Mouse (Mus musculus) heart, postnatal 25 days (tissue): Measurements from ENCODE around the gene Wdfy3. TPM values are rescaled to one million over a fixed set of nuclear protein-coding genes. Genes with fewer than 3 reads are reported as not detected.
A peak's percentile ranks its signal among the peaks of the same experiment; 100 is the strongest.

Experiments
- DNase-seq: peaks from one replicate; pipeline ENCODE4 v3.0.0; 2022; ENCODE audit warnings: low spot score
- intact Hi-C: fragments of 180-260 bp; cut with DNase I; formaldehyde crosslinking; loops from one replicate; pipeline ENCODE4 v1.15.1; 2025
- total RNA-seq, 2 experiments: library from RNA; stranded (reverse); gene quantifications; 2 replicates each; pipeline ENCODE4 v1.2.3; 2021

The Wdfy3 gene
- total RNA-seq, 2 experiments from 2014 or later = 28.7 to 33.1 TPM

GRCm38 (mm10) chr5:102061816-102062215 is 7.9 kb downstream of the Wdfy3 start:
- intact Hi-C loops = no loop called here
- DNase-seq = no peak

GRCm38 (mm10) chr5:102055946-102056345 is 13.8 kb downstream of the Wdfy3 start:
- no peak for DNase-seq
- intact Hi-C loops = no loop called here

DNA sequence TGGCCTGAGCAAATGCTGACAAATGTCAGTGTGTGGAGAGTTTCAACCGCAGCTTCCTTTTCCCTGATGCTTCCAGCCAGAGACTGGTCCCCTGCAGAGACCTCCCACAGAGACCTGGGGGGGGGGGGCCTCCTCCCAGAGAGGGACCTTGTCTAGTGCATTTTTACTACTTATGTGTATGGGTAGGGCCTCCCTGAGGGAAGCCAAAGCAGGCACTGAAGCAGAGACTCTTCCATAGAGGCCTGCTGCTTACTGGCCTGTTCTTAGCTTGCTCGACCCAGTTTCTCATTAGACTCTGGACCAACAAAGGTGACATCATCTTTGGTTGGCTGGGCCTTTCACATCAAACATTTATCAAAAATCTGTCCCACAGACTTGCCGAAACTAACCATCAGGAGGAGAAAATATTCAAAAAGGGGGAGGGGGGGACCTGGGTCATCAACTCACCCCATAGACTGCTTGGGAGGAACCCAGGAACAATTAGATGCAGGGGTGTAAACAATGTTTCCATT is 14.5 kb downstream of the Wdfy3 start:
- intact Hi-C loops = no loop called here
- no peak for DNase-seq

- intact Hi-C loops = no loop called here
- peak; percentile 13 for DNase-seq
Measured at GRCm38 (mm10) chr5:102054511-102055093, 15.1 kb downstream of the Wdfy3 start.

DNA sequence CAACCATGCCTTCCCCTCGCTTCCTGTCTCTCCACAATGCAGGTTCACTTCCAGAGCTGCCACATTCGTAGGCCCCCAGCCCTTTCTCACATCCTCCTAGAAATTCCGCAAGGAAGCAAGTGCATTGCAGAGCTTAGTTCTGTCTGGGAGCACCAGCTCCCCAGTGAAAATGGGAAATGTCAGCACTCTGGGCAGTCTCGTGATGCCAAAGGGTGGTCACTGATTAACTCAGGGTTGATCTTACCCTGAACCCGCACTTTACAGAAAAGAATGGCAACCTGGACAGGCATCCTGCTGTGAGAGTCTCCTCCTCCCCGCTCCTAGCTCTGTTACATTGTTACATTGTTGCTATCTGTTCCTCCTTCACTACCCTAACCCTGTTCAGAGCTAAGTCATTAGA is 16.8 kb downstream of the Wdfy3 start:
- no peak for DNase-seq
- intact Hi-C loops = no loop called here

GRCm38 (mm10) chr5:102052465-102052864 is 17.3 kb downstream of the Wdfy3 start:
- no peak for DNase-seq

DNA sequence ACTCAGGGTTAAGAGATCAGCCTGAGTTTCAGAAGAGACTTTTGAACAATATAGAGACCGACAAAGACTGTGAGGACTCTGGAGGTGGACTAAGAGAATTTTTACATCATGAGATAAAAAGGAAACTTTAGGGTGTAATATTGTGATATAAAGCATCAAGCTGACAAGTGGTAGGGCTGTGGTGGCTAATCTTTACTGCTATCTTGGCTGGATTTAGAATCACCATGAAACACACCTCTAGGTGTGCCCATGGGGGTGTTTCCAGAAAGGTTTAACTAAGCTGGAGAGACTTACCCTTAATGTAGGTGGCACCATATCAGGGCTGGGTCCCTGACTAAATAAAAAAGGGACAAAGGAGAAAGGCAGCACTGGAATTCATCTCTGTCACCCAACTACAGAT is 19.0 kb downstream of the Wdfy3 start:
- intact Hi-C loops = no loop called here

More at GRCm38 (mm10) chr5:102052465-102052864, 17.3 kb downstream of the Wdfy3 start:
- intact Hi-C loops = no loop called here

GRCm38 (mm10) chr5:102048416-102048815 is 21.3 kb downstream of the Wdfy3 start:
- intact Hi-C loops = no loop called here
- DNase-seq = no peak

More for the DNA sequence above, 19.0 kb downstream of the Wdfy3 start:
- DNase-seq = no peak

DNA sequence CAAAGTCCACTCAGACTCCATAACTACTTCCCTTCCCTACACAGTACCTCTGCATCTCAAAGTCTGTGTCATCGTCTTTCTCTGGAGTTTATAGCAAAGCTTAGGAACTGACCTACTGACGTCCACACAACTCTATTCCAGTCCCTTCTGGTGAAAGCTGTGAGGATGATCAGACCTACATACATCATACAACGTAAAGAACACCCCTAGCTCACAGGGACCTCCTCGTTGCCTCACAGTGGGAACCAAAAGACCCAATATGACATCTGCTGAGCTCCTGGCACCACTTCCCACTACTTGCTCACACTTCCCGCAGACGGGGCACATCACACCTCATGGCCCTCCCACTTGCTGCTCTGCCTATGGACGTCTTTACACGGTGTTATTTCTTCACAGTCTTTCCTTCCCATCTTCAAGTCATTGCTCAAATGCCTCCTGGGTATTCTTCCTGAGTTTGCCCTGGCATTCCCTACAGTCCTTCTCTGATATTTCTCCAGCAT is 23.1 kb downstream of the Wdfy3 start:
- intact Hi-C loops = no loop called here
- DNase-seq = no peak

DNA sequence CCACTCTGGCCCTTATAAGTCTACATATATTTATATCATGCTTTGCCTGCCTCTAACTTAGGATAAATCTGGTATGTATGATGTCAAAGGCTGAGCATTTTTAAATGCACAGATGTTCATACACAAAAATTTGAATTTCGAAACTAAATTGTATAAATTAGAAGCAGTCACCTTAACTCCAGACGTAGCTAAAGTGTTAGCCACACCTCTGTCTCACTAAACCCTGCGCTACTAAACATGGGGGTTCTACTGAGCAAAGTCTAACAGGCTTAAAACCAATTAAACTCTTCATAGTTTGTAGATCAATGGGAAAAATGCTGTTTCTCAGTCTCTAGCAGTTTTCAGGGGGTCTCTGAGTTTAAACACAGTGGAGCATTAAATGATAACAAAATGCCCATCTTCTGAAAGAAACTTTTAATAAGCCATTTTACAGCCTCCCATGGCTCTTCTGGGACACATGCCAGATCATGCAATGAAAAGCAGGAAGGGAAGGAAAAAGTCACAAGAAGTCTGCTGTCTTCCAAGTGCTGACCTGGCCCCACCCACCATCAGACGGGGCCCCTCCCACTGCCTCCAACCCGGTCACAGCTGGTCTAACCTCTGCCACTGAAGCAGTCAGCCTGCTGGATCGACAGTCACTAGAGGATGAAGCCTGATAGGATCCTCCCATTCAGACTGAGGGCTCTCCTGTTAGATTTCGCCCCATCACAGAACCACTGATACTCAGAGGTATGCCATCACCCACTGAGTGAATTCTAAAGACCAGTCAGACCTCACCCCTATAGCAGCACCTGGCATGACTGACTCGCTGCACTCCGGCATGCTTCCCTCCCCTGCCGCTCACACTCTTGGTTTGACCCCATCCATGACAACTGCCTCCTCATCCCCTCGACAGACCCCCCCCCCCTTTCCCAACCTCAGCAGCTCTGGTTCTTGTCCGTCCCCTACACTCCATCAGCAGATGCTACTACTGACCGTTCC is 23.8 kb downstream of the Wdfy3 start:
- no peak for DNase-seq
- intact Hi-C loops = no loop called here

DNA sequence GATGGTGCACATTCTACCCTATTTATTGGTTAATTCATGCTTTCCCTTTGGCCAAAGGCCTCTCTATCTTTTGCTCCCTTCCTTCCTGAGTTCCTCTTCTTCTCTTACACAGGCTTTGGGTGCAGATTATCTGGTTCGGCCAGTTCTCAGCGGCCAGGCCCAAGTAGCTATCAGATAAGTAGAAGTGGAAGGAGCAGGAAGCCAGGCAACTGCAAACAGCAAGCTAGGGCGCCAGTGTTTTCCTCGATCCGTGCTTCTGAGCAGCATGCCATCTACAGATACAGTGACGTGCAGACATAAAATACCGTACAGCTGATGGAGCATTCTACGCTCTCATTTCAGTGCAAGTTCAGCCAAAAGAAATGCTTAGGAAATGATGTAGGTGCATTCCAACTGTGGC is 24.5 kb downstream of the Wdfy3 start:
- intact Hi-C loops = no loop called here
- DNase-seq = no peak

DNA sequence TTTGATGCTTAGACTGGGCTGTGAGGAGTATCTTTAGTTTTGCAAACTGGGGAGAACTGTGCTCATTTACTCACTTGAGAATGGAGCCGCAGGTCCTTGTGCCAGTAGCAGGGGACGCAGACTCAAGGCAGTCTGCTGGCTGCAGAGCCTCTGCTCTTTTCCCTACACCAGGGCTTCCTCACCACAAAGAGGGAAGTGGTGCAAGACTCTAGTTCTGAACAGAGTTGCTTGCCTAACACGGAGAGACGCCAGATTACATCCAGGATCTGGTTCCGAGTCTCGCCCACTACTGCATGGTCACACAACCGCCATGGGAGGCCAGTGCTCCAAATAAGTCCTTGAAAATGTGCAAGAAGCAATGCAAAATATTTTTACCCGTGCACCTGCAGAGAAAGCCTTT is 36.4 kb downstream of the Wdfy3 start:
- intact Hi-C loops = no loop called here
- no peak for DNase-seq

DNA sequence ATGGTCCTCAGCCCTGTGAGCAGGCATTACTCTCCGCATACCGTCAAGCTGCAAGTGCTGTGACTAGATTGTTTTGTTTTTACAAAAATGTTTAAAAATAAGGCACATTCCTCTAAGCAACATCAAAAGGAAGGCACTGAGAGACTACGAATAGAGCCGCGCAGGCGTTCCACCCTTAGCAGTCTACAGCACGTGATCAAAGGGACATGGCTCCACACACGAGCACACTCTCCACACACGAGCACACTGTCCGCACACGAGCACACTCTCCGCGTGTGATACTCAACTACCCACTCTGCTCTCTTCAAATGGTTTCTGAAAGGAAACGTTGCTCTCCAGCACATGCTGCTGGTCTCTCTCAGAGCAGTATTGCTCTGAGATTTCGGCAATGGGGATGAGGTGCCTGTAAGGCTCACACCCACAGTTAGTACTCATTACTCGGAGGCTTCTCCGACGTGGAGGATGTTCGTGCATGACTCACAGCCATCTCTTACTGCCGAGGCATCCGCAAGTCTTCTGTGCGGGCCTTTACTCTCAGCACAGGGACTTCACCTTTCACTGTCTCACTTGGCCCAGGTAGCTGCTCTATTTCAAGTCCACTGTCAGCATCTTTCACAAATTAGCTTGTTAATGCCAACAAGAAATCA is 37.0 kb downstream of the Wdfy3 start:
- no peak for DNase-seq
- intact Hi-C loops = no loop called here

DNA sequence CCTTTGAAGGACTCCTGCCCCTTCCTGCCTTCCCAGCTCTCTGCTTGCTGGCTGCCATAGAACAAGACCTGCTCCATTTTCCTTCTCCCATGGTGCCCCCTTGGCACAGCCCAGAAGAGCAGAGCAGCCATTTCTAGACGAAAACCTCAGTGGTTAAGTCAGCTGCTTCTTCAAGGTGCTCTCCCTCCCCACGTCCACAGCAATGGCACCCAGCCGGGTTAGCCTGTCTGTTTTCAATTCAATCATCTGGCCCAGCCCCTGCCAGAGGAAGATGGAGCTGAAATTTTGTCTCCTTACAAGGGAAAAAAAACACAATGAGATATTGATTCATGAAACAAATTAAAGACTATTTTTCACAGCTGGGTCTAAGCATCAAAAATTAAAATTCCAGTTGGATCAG is 37.5 kb downstream of the Wdfy3 start:
- intact Hi-C loops = no loop called here
- DNase-seq = no peak

DNA sequence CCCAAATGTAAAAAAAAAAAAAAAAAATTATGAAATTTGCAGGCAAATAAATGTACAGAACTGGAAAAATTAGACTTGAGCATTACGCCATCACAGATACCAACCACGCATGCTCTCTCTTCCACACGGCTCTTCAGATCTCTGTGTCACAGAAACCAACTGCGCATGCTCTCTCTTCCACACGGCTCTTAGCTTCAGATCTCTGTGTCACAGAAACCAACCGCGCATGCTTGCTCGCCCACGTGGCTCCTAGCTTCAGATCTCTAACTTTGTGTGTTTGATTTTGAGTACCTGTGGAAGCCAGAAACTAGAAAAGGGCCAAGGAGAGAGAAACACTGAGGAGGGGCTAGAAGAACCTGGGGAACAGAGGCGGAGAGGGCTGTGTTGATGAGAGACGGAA is 46.3 kb downstream of the Wdfy3 start:
- intact Hi-C loops = no loop called here
- no peak for DNase-seq

- intact Hi-C loops = no loop called here
- DNase-seq = no peak
Measured at GRCm38 (mm10) chr5:102022018-102022898, 47.5 kb downstream of the Wdfy3 start.

GRCm38 (mm10) chr5:102014235-102014634 is 55.5 kb downstream of the Wdfy3 start:
- no peak for DNase-seq
- intact Hi-C loops = no loop called here

- no peak for DNase-seq
- intact Hi-C loops = no loop called here
Measured at GRCm38 (mm10) chr5:102013781-102014180, 55.9 kb downstream of the Wdfy3 start.

- intact Hi-C loops = no loop called here
- DNase-seq = no peak
Measured at GRCm38 (mm10) chr5:102010961-102011360, 58.8 kb downstream of the Wdfy3 start.
